Mouse (Mus musculus): ENCODE data around the gene Lrig1. TPM values are rescaled to one million over a fixed set of nuclear protein-coding genes. Genes with fewer than 3 reads are reported as not detected.
"Not testable (repeated sequence)": the region's sequence is repeated elsewhere in the genome, so short reads cannot be mapped to it uniquely, and the experiment has no call there.

The Lrig1 gene
- polyA plus RNA-seq, 1 experiment from 2014 or later = 17.2 TPM

GRCm38 (mm10) chr6:94561346-94561745 is 138.6 kb downstream of the Lrig1 start:
- Histone ChIP-seq H3K27ac (replicated peaks; ENCODE audit: low read depth, low read length) (no peak overlapping the region), H3K9ac (replicated peaks; ENCODE audit: low read length) (no peak overlapping the region), H3K27me3 (ENCODE audit: control insufficient read depth, insufficient read depth, low read length) (no peaks in the 10 kb centered on the region), H3K36me3 (replicated peaks; ENCODE audit: control insufficient read depth, insufficient read depth, low read depth, low read length) (no peaks in the 10 kb centered on the region), H3K4me3 (ENCODE audit: low read depth, low read length) (no peak overlapping the region), H3K4me1 (ENCODE audit: control insufficient read depth, insufficient read depth, low read length) (no peaks in the 10 kb centered on the region), H3K9me3 (replicated peaks; ENCODE audit: control insufficient read depth, low read length) (no peaks in the 10 kb centered on the region), H3K4me2 (ENCODE audit: low read depth, low read length) (no peak overlapping the region)
- DNase-seq (ENCODE audit: low spot score) (no peak), ATAC-seq (replicated peaks; ENCODE audit: insufficient number of reproducible peaks, low FRiP score, low TSS enrichment, low read depth) (no peak)
- 40% methylated on average over 1 of the region's 1 CpGs for WGBS

DNA sequence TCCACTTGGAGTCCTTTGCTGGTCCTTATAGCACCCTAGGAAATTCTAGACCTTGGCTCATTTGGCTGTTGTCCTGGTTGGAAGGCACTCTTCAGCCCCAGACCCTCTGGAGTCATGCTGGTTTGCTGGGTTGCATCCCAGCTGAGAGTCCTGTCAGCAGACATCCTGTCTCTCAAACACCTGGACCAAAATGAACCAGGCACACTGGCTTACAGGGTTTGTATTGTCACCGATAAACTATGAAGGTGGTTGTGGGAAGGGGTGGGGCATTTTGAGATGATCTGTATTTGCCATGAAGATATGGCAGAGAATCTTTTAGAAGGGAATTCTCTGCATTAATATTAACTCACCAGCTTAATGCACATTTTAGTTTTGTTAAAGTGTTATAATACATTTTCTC is 139.1 kb downstream of the Lrig1 start:
- 97% methylated on average over 1 of the region's 1 CpGs for WGBS
- no peak overlapping the region for H3K4me2 ChIP-seq (ENCODE audit: low read depth, low read length)
- no peak overlapping the region for H3K27ac ChIP-seq (replicated peaks; ENCODE audit: low read depth, low read length)
- DNase-seq (ENCODE audit: low spot score) (no peak), ATAC-seq (replicated peaks; ENCODE audit: insufficient number of reproducible peaks, low FRiP score, low TSS enrichment, low read depth) (no peak)
- no peak overlapping the region for H3K9ac ChIP-seq (replicated peaks; ENCODE audit: low read length)
- no peaks in the 10 kb centered on the region for H3K27me3 ChIP-seq (ENCODE audit: control insufficient read depth, insufficient read depth, low read length)
- H3K4me1 ChIP-seq (ENCODE audit: control insufficient read depth, insufficient read depth, low read length) = no peaks in the 10 kb centered on the region
- H3K36me3 ChIP-seq (replicated peaks; ENCODE audit: control insufficient read depth, insufficient read depth, low read depth, low read length) = no peaks in the 10 kb centered on the region
- no peak overlapping the region for H3K4me3 ChIP-seq (ENCODE audit: low read depth, low read length)
- no peaks in the 10 kb centered on the region for H3K9me3 ChIP-seq (replicated peaks; ENCODE audit: control insufficient read depth, low read length)

DNA sequence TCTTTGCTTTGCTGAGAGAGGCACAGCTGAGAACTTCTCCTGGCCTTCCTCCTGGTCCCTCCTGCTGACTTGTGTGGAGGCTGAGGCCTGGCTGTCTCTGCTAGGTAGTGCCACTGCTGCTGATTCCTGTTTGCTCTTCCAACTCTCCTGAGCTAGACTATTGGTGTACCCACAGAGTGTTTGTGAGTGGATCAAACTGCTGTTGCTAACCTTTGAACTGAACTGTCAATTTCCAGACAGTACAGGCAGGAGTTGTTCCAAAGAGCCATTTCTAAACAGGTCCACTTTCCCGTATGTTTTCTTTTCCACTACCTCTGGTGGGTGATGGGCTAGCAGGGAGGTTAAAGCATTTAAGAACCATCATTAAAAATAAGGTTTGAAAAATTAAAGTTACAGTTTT is 141.4 kb downstream of the Lrig1 start:
- H3K4me3 ChIP-seq (ENCODE audit: low read depth, low read length); H3K4me1 ChIP-seq (ENCODE audit: control insufficient read depth, insufficient read depth, low read length); H3K4me2 ChIP-seq (ENCODE audit: low read depth, low read length); DNase-seq (ENCODE audit: low spot score); H3K36me3 ChIP-seq (replicated peaks; ENCODE audit: control insufficient read depth, insufficient read depth, low read depth, low read length); ATAC-seq (replicated peaks; ENCODE audit: insufficient number of reproducible peaks, low FRiP score, low TSS enrichment, low read depth); H3K9me3 ChIP-seq (replicated peaks; ENCODE audit: control insufficient read depth, low read length); H3K9ac ChIP-seq (replicated peaks; ENCODE audit: low read length); H3K27ac ChIP-seq (replicated peaks; ENCODE audit: low read depth, low read length); H3K27me3 ChIP-seq (ENCODE audit: control insufficient read depth, insufficient read depth, low read length): not testable (repeated sequence)
- 70% methylated on average over 1 of the region's 1 CpGs for WGBS

Small RNA genes lying within 50 kb of the gene (microRNA-seq; reads per million reads assigned to microRNA genes)
- gene Mir7041 (ENCODE audit: borderline number of aligned reads) = not detected

Other genes starting within 250 kb of the Lrig1 start
- 6.0 and 7.8 TPM in 2 replicates for gene Slc25a26, start 199.8 kb downstream of the Lrig1 start, polyA plus RNA-seq (2014; fragmentation: Nextera tagmentation; extraction: Ambion mirVana)

Data from embryonic facial prominence, embryonic 11.5 days (tissue).